Mouse (Mus musculus) embryonic facial prominence, embryonic 10.5 days (tissue): Measurements from ENCODE around the gene Rho. TPM values are rescaled to one million over a fixed set of nuclear protein-coding genes. Genes with fewer than 3 reads are reported as not detected.

Experiments used
- DNase-seq: peaks from one replicate; pipeline ENCODE4 v3.0.0-alpha.2; 2017; ENCODE audit warnings: low spot score
- H3K27ac ChIP-seq: fragments of 300-500 bp; sonication (generic); replicated peaks from 2 replicates; pipeline ENCODE4 v1.5.1; 2016; ENCODE audit warnings: mild to moderate bottlenecking
- H3K27me3 ChIP-seq: fragments of 300-500 bp; sonication (generic); replicated peaks from 2 replicates; pipeline ENCODE4 v1.6.1; 2016; ENCODE audit warnings: low read depth, mild to moderate bottlenecking; ENCODE audit not compliant: poor library complexity, severe bottlenecking
- H3K36me3 ChIP-seq: fragments of 300-500 bp; sonication (generic); replicated peaks from 2 replicates; pipeline ENCODE4 v1.6.1; 2016; ENCODE audit warnings: mild to moderate bottlenecking, moderate library complexity
- H3K4me1 ChIP-seq: fragments of 300-500 bp; sonication (generic); 2 replicates; pipeline ENCODE4 v1.6.1; 2016
- H3K4me3 ChIP-seq: fragments of 300-500 bp; sonication (generic); 2 replicates; pipeline ENCODE4 v1.5.1; 2016; ENCODE audit warnings: mild to moderate bottlenecking, moderate library complexity
- H3K9me3 ChIP-seq: fragments of 300-500 bp; sonication (generic); 2 replicates; pipeline ENCODE4 v1.6.1; 2016; ENCODE audit warnings: mild to moderate bottlenecking
- WGBS: fragments of 180-500 bp; shearing (Covaris S2); methylation state at CpG from one replicate; pipeline ENCODE4 v1.1.7; 2016; 5-methylcytosine and 5-hydroxymethylcytosine counted together
- polyA plus RNA-seq: library from polyadenylated mRNA; unstranded; fragments of >200 nt; fragmentation: Nextera tagmentation; extraction: Ambion mirVana; gene quantifications from 2 replicates; pipeline ENCODE4 v1.2.1, GENCODE M21; 2016

The Rho gene
- polyA plus RNA-seq, 1 experiment from 2014 or later, result 0.51 TPM

DNA sequence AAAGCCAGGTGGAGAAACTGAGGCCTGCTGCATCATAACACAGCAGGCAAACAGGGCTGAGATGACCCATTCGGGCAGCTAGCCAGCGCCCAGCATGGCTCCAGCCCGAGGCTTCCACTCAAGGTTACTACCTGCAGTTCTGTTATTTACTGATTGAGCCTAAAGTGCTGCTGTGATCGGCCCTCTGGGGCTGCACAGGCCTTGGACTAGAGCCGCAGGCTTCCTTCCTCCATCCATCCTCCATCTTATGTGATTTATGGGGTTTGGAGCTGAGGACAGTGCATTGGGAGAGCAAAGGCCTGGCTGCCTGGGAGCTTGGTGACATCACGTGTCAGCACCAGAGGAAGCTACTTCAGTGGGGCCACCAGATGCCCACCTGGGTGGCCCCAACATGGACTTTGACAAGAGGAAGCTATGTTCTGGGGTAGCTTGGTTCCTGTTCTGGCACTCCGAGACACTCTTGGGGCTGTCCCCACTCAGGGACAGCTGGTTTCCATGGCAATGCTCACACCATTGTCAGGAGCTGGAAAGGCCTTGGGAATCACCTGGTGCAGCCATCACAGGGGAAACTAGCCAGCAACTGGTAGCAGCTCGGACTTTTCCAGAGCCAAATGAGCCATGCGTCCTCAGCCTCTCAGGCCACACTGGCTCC is 55.7 kb downstream of the Rho start:
- no peaks in the 10 kb centered on the region for H3K36me3 ChIP-seq
- no peak for DNase-seq
- H3K27me3 ChIP-seq, result peaks cover 68% of the 10 kb centered on the region
- no peaks in the 10 kb centered on the region for H3K9me3 ChIP-seq
- peak overlapping the region; percentile 62 for H3K27ac ChIP-seq
- 66% methylated on average over 9 of the region's 9 CpGs for WGBS
- H3K4me3 ChIP-seq, result peak overlapping the region; percentile 15; the same call in 1 of the 2 replicates
- peaks cover 67% of the 10 kb centered on the region for H3K4me1 ChIP-seq

DNA sequence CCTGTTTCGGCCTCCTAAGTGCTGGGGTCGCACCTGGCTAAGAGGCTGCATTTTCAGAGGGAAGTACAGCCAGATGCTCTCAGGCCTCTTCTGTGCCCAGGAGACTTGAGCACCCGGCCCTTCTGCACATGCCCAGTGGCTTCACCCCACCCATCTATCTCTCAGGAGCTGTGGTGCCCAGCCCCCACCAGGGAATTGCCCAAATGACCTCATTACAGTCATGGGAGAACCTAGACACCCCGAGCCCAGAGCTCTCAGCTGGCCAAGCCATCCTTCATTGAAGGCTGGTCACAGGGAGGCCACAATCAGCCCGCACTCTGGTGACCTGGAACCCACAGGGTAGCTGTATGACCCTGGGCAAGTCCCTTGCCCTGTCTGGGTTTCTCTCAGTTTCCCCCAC is 57.5 kb downstream of the Rho start:
- DNase-seq, result no peak
- 78% methylated on average over 5 of the region's 5 CpGs for WGBS
- Histone ChIP-seq H3K9me3 (no peaks in the 10 kb centered on the region), H3K27me3 (peaks cover 86% of the 10 kb centered on the region), H3K4me1 (peaks cover 70% of the 10 kb centered on the region), H3K27ac (no peak overlapping the region), H3K36me3 (no peaks in the 10 kb centered on the region), H3K4me3 (0 out of 2 replicates have a peak overlapping the region, but pooled peaks have one; percentile 25)

DNA sequence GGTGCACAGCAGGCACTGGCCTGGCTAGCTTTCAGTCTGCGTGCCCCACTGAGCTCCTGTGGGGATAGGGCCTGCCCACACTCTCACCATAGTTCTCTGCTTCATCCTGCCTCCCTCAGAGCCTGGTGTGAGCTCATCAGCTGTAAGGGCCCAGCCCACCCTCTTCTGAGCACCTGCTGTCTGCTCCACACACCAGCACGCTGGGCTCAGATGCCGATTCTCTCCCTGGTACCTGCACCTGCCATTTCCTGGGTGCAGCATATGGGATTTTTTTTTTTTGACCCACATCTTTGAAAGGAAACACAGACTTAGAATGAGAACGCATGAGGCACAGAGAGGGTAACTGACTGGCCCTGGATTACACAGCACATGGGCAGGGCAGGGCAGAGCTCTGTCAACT is 58.1 kb downstream of the Rho start:
- peaks cover 72% of the 10 kb centered on the region for H3K4me1 ChIP-seq
- H3K36me3 ChIP-seq, result no peaks in the 10 kb centered on the region
- no peak overlapping the region for H3K27ac ChIP-seq
- H3K9me3 ChIP-seq, result no peaks in the 10 kb centered on the region
- whole genome bisulfite sequencing, result 70% methylated on average over 4 of the region's 4 CpGs
- peaks cover 92% of the 10 kb centered on the region for H3K27me3 ChIP-seq
- peak overlapping the region; percentile 25; the same call in 1 of the 2 replicates for H3K4me3 ChIP-seq
- DNase-seq, result no peak

Other genes starting within 250 kb of the Rho start
- 1.1 and 1.6 TPM in 2 replicates for gene Tmem40, start 169.3 kb upstream of the Rho start, polyA plus RNA-seq
- gene Cand2, start 157.2 kb upstream of the Rho start, polyA plus RNA-seq, result 68.9 and 71.8 TPM in 2 replicates
- gene Rpl32, start 123.0 kb upstream of the Rho start, polyA plus RNA-seq, result 1,826 and 1,867 TPM in 2 replicates
- 1.1 and 1.2 TPM in 2 replicates for gene Efcab12, start 93.3 kb upstream of the Rho start, polyA plus RNA-seq
- gene Mbd4, start 78.4 kb upstream of the Rho start, polyA plus RNA-seq, result 33.2 and 34.2 TPM in 2 replicates
- gene Ift122, start 78.3 kb upstream of the Rho start, polyA plus RNA-seq, result 30.7 and 31.4 TPM in 2 replicates
- not detected in 2 replicates for gene H1foo, start 13.2 kb downstream of the Rho start, polyA plus RNA-seq
- gene Plxnd1, start 63.3 kb downstream of the Rho start, polyA plus RNA-seq, result 26.8 and 28.1 TPM in 2 replicates